Mouse (Mus musculus): Measurements from ENCODE around the gene Cyp2d9. TPM values are rescaled to one million over a fixed set of nuclear protein-coding genes. Genes with fewer than 3 reads are reported as not detected.
A peak's percentile ranks its signal among the peaks of the same experiment; 100 is the strongest.
"Not testable (repeated sequence)": the region's sequence is repeated elsewhere in the genome, so short reads cannot be mapped to it uniquely, and the experiment has no call there.

Gene Cyp2d9
- polyA plus RNA-seq, 1 experiment from 2014 or later, result not detected

- not testable (repeated sequence) for H3K4me1 ChIP-seq; H3K27ac ChIP-seq (replicated peaks); H3K9me3 ChIP-seq; H3K4me3 ChIP-seq; H3K36me3 ChIP-seq (replicated peaks); H3K27me3 ChIP-seq (replicated peaks; ENCODE audit: low read depth, poor library complexity, severe bottlenecking); DNase-seq (ENCODE audit: low spot score)
- WGBS, result 85% methylated on average over 6 of the region's 6 CpGs
These were observed 23.0 kb downstream of the Cyp2d9 start for GRCm38 (mm10) chr15:82456086-82456790.

GRCm38 (mm10) chr15:82457064-82458021, 24.1 kb downstream of the Cyp2d9 start:
- H3K27me3 ChIP-seq (replicated peaks; ENCODE audit: low read depth, poor library complexity, severe bottlenecking), result no peaks in the 10 kb centered on the region
- H3K36me3 ChIP-seq (replicated peaks), result no peaks in the 10 kb centered on the region
- no peak overlapping the region for H3K4me3 ChIP-seq
- H3K27ac ChIP-seq (replicated peaks), result no peak overlapping the region
- H3K4me1 ChIP-seq, result no peaks in the 10 kb centered on the region
- 76% methylated on average over 5 of the region's 5 CpGs for WGBS
- H3K9me3 ChIP-seq, result no peaks in the 10 kb centered on the region
- no peak for DNase-seq (ENCODE audit: low spot score)

- H3K4me3 ChIP-seq; DNase-seq (ENCODE audit: low spot score); H3K36me3 ChIP-seq (replicated peaks); H3K4me1 ChIP-seq; H3K27ac ChIP-seq (replicated peaks); H3K27me3 ChIP-seq (replicated peaks; ENCODE audit: low read depth, poor library complexity, severe bottlenecking); H3K9me3 ChIP-seq: not testable (repeated sequence)
- 87% methylated on average over 12 of the region's 12 CpGs for WGBS
These were observed 26.0 kb downstream of the Cyp2d9 start for GRCm38 (mm10) chr15:82459266-82459665.

DNA sequence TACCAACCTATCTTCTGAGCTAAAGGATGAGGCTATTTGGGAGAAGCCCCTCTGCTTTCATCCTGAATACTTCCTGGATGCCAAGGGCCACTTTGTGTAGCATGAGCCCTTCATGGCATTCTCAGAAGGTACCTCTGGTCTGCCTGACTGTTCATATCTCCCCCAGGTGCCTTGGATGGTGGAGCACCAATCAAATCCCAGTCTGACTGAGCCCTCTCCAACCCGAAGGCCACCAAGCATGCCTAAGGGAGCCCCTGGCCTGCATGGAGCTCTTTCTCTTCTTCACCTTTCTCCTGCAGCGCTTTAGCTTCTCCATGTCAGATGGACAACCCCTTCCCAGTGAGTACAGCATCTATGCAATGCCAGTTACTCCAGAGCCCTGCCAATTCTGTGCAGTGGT, 31.5 kb downstream of the Cyp2d9 start:
- 72% methylated on average over 2 of the region's 2 CpGs for WGBS
- no peaks in the 10 kb centered on the region for H3K4me1 ChIP-seq
- no peaks in the 10 kb centered on the region for H3K27me3 ChIP-seq (replicated peaks; ENCODE audit: low read depth, poor library complexity, severe bottlenecking)
- H3K36me3 ChIP-seq (replicated peaks), result no peaks in the 10 kb centered on the region
- H3K9me3 ChIP-seq, result no peaks in the 10 kb centered on the region
- DNase-seq (ENCODE audit: low spot score), result peak; percentile 0
- H3K27ac ChIP-seq (replicated peaks), result no peak overlapping the region
- H3K4me3 ChIP-seq, result no peak overlapping the region

DNA sequence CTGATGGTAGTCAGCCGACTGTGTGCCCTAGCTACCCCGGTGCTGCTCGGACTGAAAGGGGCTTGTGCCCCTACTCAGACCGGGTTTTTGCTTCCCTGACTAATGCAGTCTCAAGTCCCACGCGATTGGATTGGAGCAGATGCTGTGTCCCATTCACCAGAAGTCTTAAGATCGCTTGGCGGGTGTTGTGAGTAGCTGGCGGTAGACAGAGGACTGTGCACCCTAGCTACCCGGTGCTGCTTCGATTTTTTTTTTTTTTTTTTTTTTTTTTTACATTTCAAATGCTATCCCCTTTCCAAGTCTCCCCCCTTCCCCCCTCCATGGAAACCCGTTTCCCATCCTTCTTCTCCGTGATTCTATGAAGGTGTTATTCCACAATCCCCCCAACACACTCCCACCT, 61.0 kb downstream of the Cyp2d9 start:
- not testable (repeated sequence) for H3K4me3 ChIP-seq; DNase-seq (ENCODE audit: low spot score); H3K27ac ChIP-seq (replicated peaks); H3K27me3 ChIP-seq (replicated peaks; ENCODE audit: low read depth, poor library complexity, severe bottlenecking); H3K9me3 ChIP-seq; H3K4me1 ChIP-seq; H3K36me3 ChIP-seq (replicated peaks)
- WGBS, result 68% methylated on average over 13 of the region's 13 CpGs

Small RNA genes lying within 50 kb of the gene (microRNA-seq; reads per million reads assigned to microRNA genes)
- gene Gm25990 (not detected), gene Gm27331 (not detected), gene Gm27622 (not detected), gene Gm27825 (not detected), gene Mir7684 (not detected)

Other genes starting within 250 kb of the Cyp2d9 start
- gene Shisa8, start 220.6 kb upstream of the Cyp2d9 start, polyA plus RNA-seq (2016; fragmentation: Nextera tagmentation; extraction: Ambion mirVana), result 0.35 and 0.38 TPM in 2 replicates
- 0.10 and 0.75 TPM in 2 replicates for gene Tnfrsf13c, start 209.1 kb upstream of the Cyp2d9 start, polyA plus RNA-seq (2016; fragmentation: Nextera tagmentation; extraction: Ambion mirVana)
- 81.5 and 82.5 TPM in 2 replicates for gene Cenpm, start 188.7 kb upstream of the Cyp2d9 start, polyA plus RNA-seq (2016; fragmentation: Nextera tagmentation; extraction: Ambion mirVana)
- not detected in 2 replicates for gene 1500009C09Rik, start 181.0 kb upstream of the Cyp2d9 start, polyA plus RNA-seq (2016; fragmentation: Nextera tagmentation; extraction: Ambion mirVana)
- gene Sept3, start 158.5 kb upstream of the Cyp2d9 start, polyA plus RNA-seq (2016; fragmentation: Nextera tagmentation; extraction: Ambion mirVana), result 49.4 and 55.6 TPM in 2 replicates
- gene Wbp2nl, start 134.5 kb upstream of the Cyp2d9 start, polyA plus RNA-seq (2016; fragmentation: Nextera tagmentation; extraction: Ambion mirVana), result 0.14 TPM in 1 of 2 replicates, not detected in the other
- gene Naga, start 94.5 kb upstream of the Cyp2d9 start, polyA plus RNA-seq (2016; fragmentation: Nextera tagmentation; extraction: Ambion mirVana), result 19.2 and 24.0 TPM in 2 replicates
- 4.9 TPM in 2 replicates for gene Pheta2, start 94.5 kb upstream of the Cyp2d9 start, polyA plus RNA-seq (2016; fragmentation: Nextera tagmentation; extraction: Ambion mirVana)
- 212 and 215 TPM in 2 replicates for gene Smdt1, start 94.5 kb upstream of the Cyp2d9 start, polyA plus RNA-seq (2016; fragmentation: Nextera tagmentation; extraction: Ambion mirVana)
- 243 and 256 TPM in 2 replicates for gene Ndufa6, start 79.1 kb upstream of the Cyp2d9 start, polyA plus RNA-seq (2016; fragmentation: Nextera tagmentation; extraction: Ambion mirVana)
- 2.1 and 3.0 TPM in 2 replicates for gene Cyp2d22, start 53.2 kb upstream of the Cyp2d9 start, polyA plus RNA-seq (2016; fragmentation: Nextera tagmentation; extraction: Ambion mirVana)
- gene Cyp2d11, start 39.4 kb upstream of the Cyp2d9 start, polyA plus RNA-seq (2016; fragmentation: Nextera tagmentation; extraction: Ambion mirVana), result not detected in 2 replicates
- gene Cyp2d10, start 26.2 kb upstream of the Cyp2d9 start, polyA plus RNA-seq (2016; fragmentation: Nextera tagmentation; extraction: Ambion mirVana), result not detected in 2 replicates
- gene Cyp2d12, start 121.6 kb downstream of the Cyp2d9 start, polyA plus RNA-seq (2016; fragmentation: Nextera tagmentation; extraction: Ambion mirVana), result not detected in 2 replicates
- not detected in 2 replicates for gene Cyp2d34, start 187.5 kb downstream of the Cyp2d9 start, polyA plus RNA-seq (2016; fragmentation: Nextera tagmentation; extraction: Ambion mirVana)

Measured in embryonic facial prominence, embryonic 10.5 days (tissue).